Mouse (Mus musculus) layer of hippocampus, postnatal 10 days (tissue): Measurements from ENCODE around the gene Mylk. TPM values are rescaled to one million over a fixed set of nuclear protein-coding genes. Genes with fewer than 3 reads are reported as not detected.
A peak's percentile ranks its signal among the peaks of the same experiment; 100 is the strongest.

ENCODE experiments used
- DNase-seq, 2 experiments: peaks; one replicate each; pipeline ENCODE4 v3.0.0; 2021; ENCODE audit warnings: low spot score in 2 of 2
- total RNA-seq, 2 experiments: library from RNA; stranded (reverse); gene quantifications; 2 replicates each; pipeline ENCODE4 v1.2.3; 2021

The Mylk gene
- total RNA-seq, 2 experiments from 2014 or later: 9.1 to 10.1 TPM

GRCm38 (mm10) chr16:35016491-35016890, 271.5 kb downstream of the Mylk start:
- no peak for DNase-seq

GRCm38 (mm10) chr16:35018470-35018974, 273.5 kb downstream of the Mylk start:
- no peak for DNase-seq

GRCm38 (mm10) chr16:35021903-35022241, 276.9 kb downstream of the Mylk start:
- DNase-seq: no peak

- DNase-seq: peak; percentile 95 to 96
These were observed 277.5 kb downstream of the Mylk start, which contains the start of gene Hacd2 for GRCm38 (mm10) chr16:35022242-35023137. TSS of gene Hacd2 (plus strand) at chr16:35022428.

GRCm38 (mm10) chr16:35023138-35023735, 278.2 kb downstream of the Mylk start:
- DNase-seq: no peak

GRCm38 (mm10) chr16:35024300-35024699, 279.3 kb downstream of the Mylk start:
- no peak for DNase-seq

GRCm38 (mm10) chr16:35025347-35025746, 280.3 kb downstream of the Mylk start:
- no peak for DNase-seq

GRCm38 (mm10) chr16:35033241-35033640, 288.2 kb downstream of the Mylk start:
- DNase-seq: no peak

- no peak for DNase-seq
These were observed 289.0 kb downstream of the Mylk start for GRCm38 (mm10) chr16:35033809-35034577.

GRCm38 (mm10) chr16:35034971-35035370, 290.0 kb downstream of the Mylk start:
- no peak for DNase-seq

GRCm38 (mm10) chr16:35036754-35037153, 291.7 kb downstream of the Mylk start:
- DNase-seq: no peak

- DNase-seq: no peak
These were observed 293.5 kb downstream of the Mylk start for GRCm38 (mm10) chr16:35038343-35039057.

- no peak for DNase-seq
These were observed 295.1 kb downstream of the Mylk start for GRCm38 (mm10) chr16:35040154-35040553.

- no peak for DNase-seq
These were observed 296.0 kb downstream of the Mylk start for GRCm38 (mm10) chr16:35041001-35041400.

- DNase-seq: no peak
These were observed 301.2 kb downstream of the Mylk start for GRCm38 (mm10) chr16:35046081-35046775.

- no peak for DNase-seq
These were observed 302.4 kb downstream of the Mylk start for GRCm38 (mm10) chr16:35047272-35047969.

GRCm38 (mm10) chr16:35051066-35051465, 306.1 kb downstream of the Mylk start:
- no peak for DNase-seq
